Mouse (Mus musculus): Measurements from ENCODE around the gene Ankrd61.

DNA sequence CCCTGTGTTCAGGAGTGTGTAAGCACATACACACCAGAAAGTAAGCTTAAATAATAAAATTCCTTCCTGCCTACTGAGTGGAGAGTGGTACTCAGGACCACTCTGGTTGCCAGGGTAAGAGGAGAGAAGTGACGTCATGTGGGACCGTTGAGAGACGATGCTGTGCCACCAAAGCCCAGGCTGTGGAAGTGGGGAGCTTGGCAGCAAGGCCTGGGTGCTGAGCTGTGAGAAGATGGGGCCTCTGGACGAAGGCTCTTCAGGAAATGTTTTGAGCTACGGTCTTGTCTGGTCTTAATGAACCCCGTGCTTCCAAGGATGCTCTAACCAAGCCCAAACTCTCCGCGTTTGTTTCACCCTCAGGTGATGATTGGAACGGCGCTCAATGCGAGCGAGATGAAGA is 33.2 kb upstream of the Ankrd61 start:
- TF ChIP-seq POLR2A (IDR thresholded peaks at IDR 0.05; ENCODE audit: borderline replicate concordance, extremely low read depth, insufficient read depth, insufficient read length, poor library complexity, severe bottlenecking): no peak
- no peak for TF ChIP-seq CTCF (IDR thresholded peaks at IDR 0.05; ENCODE audit: borderline replicate concordance, extremely low read depth, insufficient read depth, insufficient read length)
